Comparison of ENCODE assay signal across 10 mouse cellular contexts in the genomic region with DNA sequence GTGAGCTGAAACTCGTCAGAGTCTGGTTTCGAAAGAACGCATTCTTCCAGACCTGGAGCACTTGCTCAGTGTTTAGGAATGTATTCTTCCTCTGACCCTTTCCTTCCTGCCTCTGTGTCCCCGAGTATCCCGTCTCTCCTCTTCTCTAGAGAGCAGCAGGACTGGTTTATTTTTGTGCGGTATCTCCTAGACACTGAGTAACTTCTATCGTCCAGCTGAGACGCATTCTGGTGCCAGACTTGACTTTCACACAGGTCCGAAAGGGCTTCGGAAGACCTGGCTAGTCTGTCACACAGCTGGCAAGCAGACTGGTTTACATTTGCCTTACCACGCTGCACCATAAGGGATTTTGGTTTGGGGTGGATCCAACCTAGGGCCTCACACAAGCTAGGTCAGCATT. TPM values are rescaled to one million over a fixed set of nuclear protein-coding genes. Genes with fewer than 3 reads are reported as not detected.
A peak's percentile ranks its signal among the peaks of the same experiment; 100 is the strongest.
DNase-seq lines count a peak whose midpoint lies in the region; ATAC-seq and TF ChIP-seq lines count a peak whose summit lies in the region.
"Had no signal": no experiment of that assay in that cellular context is flagged by ENCODE, and none has a peak within 500 bp of the region (broad histone marks: within the 10 kb centered on the region; RNA-seq: fewer than 3 reads in every experiment).

No protein-coding gene starts in this region.

- H3K27ac ChIP-seq in heart, embryonic 10.5 days: peak overlapping the region; percentile 70
- H3K27ac ChIP-seq in heart, embryonic 14.5 days (replicated peaks in 1 of 2; ENCODE audit: control insufficient read depth in 1 of 2, insufficient read depth in 1 of 2, low read depth in 2 of 2, low read length in 2 of 2): peak overlapping the region; percentile 83 to 90
- H3K27ac ChIP-seq in limb, embryonic 10.5 days: peak overlapping the region; percentile 36; the same call in 1 of the 2 replicates
- no peak overlapping the region for H3K27ac ChIP-seq in layer of hippocampus, adult 2 months

- peaks cover 40% of the 10 kb centered on the region for H3K4me1 ChIP-seq in heart, embryonic 10.5 days
- H3K4me1 ChIP-seq in heart, embryonic 14.5 days (ENCODE audit: control insufficient read depth in 2 of 2, insufficient read depth in 2 of 2, low read length in 2 of 2): peaks cover 20 to 34% of the 10 kb centered on the region in 2 experiments
- peaks cover 22% of the 10 kb centered on the region for H3K4me1 ChIP-seq in limb, embryonic 10.5 days

- no peak for DNase-seq in heart, embryonic 10.5 days (ENCODE audit: low spot score)
- DNase-seq in heart, postnatal 36 days: no peak
- DNase-seq in NIH3T3 (ENCODE audit: low read depth): peak; percentile 77
- DNase-seq in limb, embryonic 10.5 days (ENCODE audit: low spot score): no peak
- DNase-seq in retina, postnatal 1 day: no peak
- no peak for DNase-seq in frontal cortex, postnatal 10 days (ENCODE audit: low spot score in 2 of 2)
- no peak for DNase-seq in layer of hippocampus, adult 2 months (ENCODE audit: low spot score in 2 of 2)
- DNase-seq: gastrocnemius, postnatal 36 days; layer of hippocampus, postnatal 36 days had no signal

- H3K4me2 ChIP-seq in heart, embryonic 14.5 days (ENCODE audit: low read length): no peak overlapping the region

- intact Hi-C loops in heart, postnatal 36 days (cut with DNase I): no loop called here

- ATAC-seq in heart, embryonic 14.5 days (ENCODE audit: insufficient number of reproducible peaks, insufficient read depth, low FRiP score, low read depth): no peak

- no peaks in the 10 kb centered on the region for H3K36me3 ChIP-seq in heart, embryonic 10.5 days
- no peaks in the 10 kb centered on the region for H3K36me3 ChIP-seq in heart, embryonic 14.5 days (ENCODE audit: control insufficient read depth, insufficient read depth, low read length)
- no peaks in the 10 kb centered on the region for H3K36me3 ChIP-seq in limb, embryonic 10.5 days

- no peaks in the 10 kb centered on the region for H3K9me3 ChIP-seq in heart, embryonic 10.5 days
- H3K9me3 ChIP-seq in heart, embryonic 14.5 days (ENCODE audit: control insufficient read depth, low read length): no peaks in the 10 kb centered on the region
- H3K9me3 ChIP-seq in limb, embryonic 10.5 days (replicated peaks): no peaks in the 10 kb centered on the region

- WGBS in heart, embryonic 10.5 days: 43% methylated on average over 11 of the region's 11 CpGs
- WGBS in heart, embryonic 14.5 days: 13% methylated on average over 11 of the region's 11 CpGs
- WGBS in limb, embryonic 10.5 days: 89% methylated on average over 11 of the region's 11 CpGs

- no peak overlapping the region for H3K4me3 ChIP-seq in heart, embryonic 10.5 days
- H3K4me3 ChIP-seq in heart, embryonic 14.5 days (ENCODE audit: control insufficient read depth in 1 of 2, insufficient read depth in 1 of 2, low read depth in 1 of 2, low read length in 2 of 2): no peak overlapping the region
- no peak overlapping the region for H3K4me3 ChIP-seq in limb, embryonic 10.5 days
- no peak overlapping the region for H3K4me3 ChIP-seq in layer of hippocampus, adult 2 months

- peak overlapping the region; percentile 54 for H3K9ac ChIP-seq in heart, embryonic 14.5 days (ENCODE audit: low read length)

- no peaks in the 10 kb centered on the region for H3K27me3 ChIP-seq in heart, embryonic 10.5 days (ENCODE audit: insufficient read depth, poor library complexity, severe bottlenecking)
- H3K27me3 ChIP-seq in heart, embryonic 14.5 days (ENCODE audit: control insufficient read depth, insufficient read depth, low read length): no peaks in the 10 kb centered on the region
- no peaks in the 10 kb centered on the region for H3K27me3 ChIP-seq in limb, embryonic 10.5 days (ENCODE audit: low read depth, poor library complexity, severe bottlenecking)

- no peak for TF ChIP-seq CTCF in layer of hippocampus, adult 2 months (conservative IDR thresholded peaks at IDR 0.05)

RNA-seq across cellular contexts. Expression of gene Oaz2, which starts 5.2 kb away (rescaled TPM):
- polyA plus RNA-seq in heart, embryonic 10.5 days (2016; fragmentation: Nextera tagmentation; extraction: Ambion mirVana): 268 and 288 TPM in 2 replicates
- 100 to 1,000 TPM; 225 to 237 TPM for total RNA-seq in heart, postnatal 36 days (2021)
- 210 and 223 TPM in 2 replicates for polyA plus RNA-seq in heart, embryonic 14.5 days (2014; fragmentation: Nextera tagmentation; extraction: Ambion mirVana)
- polyA plus RNA-seq in limb, embryonic 10.5 days (2016; fragmentation: Nextera tagmentation; extraction: Ambion mirVana): 267 and 319 TPM in 2 replicates
- 100 to 1,000 TPM; 199 to 204 TPM for total RNA-seq in layer of hippocampus, adult 2 months (2021)

RNA-seq across cellular contexts. Expression of gene Rbpms2, which starts 43.5 kb away (rescaled TPM):
- polyA plus RNA-seq in heart, embryonic 10.5 days (2016; fragmentation: Nextera tagmentation; extraction: Ambion mirVana): 117 and 179 TPM in 2 replicates
- total RNA-seq in heart, postnatal 36 days (2021): 10 to 100 TPM; 35.7 to 37.9 TPM
- 125 TPM in 2 replicates for polyA plus RNA-seq in heart, embryonic 14.5 days (2014; fragmentation: Nextera tagmentation; extraction: Ambion mirVana)
- 33.5 and 40.4 TPM in 2 replicates for polyA plus RNA-seq in limb, embryonic 10.5 days (2016; fragmentation: Nextera tagmentation; extraction: Ambion mirVana)
- total RNA-seq in layer of hippocampus, adult 2 months (2021): 1 to 10 TPM; 2.1 to 2.8 TPM
